Mouse (Mus musculus) left cerebral cortex, adult 9 months (tissue): ENCODE measurements around the gene H2afy.

ENCODE experiments used
- DNase-seq, 2 experiments: peaks; one replicate each; pipeline ENCODE4 v3.0.0; 2022; ENCODE audit warnings: low spot score in 2 of 2

Gene H2afy

DNA sequence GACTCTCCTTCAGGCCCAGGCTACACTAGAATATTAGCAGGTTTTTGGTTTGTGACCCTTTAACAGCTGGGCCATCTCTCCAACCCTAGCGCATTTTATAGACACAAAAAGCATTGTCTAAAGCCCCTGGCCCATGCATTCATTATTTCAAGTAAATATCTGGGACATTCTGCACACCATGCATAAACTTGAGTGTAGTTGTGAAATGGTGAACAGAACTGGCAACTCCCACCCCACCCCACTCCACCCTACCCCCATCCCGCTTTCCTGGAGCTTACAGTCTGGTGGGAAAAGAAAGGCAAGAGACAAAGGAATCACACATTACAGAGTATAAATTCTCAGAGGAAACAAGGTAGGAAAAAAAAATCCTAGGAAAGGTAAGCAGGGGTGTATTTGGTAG lies at the start of gene H2afy:
Gene H2afy, minus strand, starts transcription at position 162 of the 400 bp plus-strand sequence.
- no peak for DNase-seq

DNA sequence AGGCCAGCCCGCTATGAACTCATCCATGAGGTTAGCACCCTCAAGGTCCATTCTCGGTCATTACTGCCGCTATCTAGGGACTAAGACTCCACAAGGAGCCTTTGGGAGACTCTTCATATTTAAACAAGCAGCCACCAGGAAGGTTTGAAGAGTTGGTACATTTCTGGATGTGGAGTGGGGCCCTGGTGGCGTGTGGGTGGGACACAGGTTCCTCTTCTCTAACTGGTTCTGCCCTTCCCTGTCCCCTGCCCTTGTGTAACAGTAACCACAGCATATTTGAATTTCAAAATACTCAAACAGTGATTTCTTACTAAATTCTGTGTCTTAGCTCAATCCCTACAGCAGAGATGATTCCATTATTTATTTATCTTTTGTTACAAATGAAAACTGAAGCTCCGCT lies 47.5 kb upstream of the H2afy start:
- no peak for DNase-seq

DNA sequence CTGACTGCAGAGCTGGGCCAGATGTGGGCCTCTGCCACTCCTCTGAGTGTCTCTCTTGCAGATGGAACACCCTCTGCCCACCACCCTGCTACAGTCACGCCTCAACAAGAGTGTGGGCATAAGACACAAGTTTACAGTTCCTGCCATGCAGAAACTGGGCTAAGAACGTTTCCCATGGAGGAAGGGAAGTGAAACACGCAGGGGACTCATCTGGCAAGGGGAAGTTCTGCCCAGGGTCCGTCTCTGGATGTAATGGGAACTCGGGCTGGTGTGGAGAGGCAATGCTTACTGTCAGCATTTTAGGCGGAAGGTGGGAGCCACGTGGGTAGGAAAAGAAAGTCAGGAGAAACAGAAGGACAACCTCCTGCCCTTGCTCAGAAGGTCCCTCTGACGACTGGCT lies 45.3 kb upstream of the H2afy start:
- DNase-seq: peak in 1 of 2 experiments; percentile 46

DNA sequence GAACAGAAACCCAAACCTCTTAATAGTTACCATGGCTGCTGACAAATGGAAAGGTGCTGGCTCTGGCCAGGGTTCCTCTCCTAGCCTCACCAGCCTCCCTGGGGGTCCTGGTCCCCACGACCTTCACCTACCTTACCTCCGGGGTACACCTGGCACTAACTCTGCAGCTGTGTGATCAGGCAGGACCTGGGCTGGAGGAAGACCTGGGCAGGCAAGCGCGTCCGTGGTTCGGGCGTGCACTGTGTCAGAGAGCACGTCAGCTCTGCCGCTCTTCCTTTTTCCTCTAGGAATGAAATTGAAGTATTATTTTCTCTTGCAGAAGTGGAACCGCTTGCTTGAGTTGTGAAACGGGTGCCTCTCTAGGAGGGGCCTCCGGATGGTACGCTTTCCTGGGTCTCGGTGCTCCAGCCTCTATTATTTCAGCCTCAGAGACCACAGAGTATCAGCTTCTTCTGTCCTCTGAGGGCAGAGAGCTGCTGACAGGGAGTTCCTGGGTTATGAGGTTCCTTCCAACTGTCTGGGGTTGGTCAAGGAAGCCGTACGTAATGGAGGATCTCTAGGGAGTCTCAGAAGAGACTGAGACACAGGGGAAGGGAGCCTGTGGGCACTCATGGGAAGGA lies 42.4 kb upstream of the H2afy start, which contains the start of gene Tifab:
Gene Tifab, minus strand, starts transcription at position 470 of the 620 bp plus-strand sequence.
- no peak for DNase-seq

DNA sequence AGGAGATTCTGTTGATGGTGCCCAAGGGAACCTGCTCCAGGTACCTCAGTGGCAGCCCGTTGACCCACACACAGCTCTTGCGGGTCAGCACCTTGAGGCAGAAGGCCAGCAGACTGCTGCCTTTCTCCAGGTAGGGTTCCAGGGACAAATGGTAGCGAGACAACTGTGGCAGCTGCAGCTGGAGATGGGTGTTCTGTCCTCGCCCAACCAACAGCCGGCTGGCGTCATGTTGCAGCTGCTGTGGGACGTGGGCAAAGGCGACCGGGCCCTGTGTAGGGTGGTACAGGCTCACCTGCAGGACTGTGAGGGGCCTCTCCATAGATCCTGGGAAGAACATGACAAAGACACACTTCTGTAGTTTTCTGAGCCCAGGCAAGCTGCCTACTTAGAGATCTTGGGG lies 40.1 kb upstream of the H2afy start:
- DNase-seq: no peak

DNA sequence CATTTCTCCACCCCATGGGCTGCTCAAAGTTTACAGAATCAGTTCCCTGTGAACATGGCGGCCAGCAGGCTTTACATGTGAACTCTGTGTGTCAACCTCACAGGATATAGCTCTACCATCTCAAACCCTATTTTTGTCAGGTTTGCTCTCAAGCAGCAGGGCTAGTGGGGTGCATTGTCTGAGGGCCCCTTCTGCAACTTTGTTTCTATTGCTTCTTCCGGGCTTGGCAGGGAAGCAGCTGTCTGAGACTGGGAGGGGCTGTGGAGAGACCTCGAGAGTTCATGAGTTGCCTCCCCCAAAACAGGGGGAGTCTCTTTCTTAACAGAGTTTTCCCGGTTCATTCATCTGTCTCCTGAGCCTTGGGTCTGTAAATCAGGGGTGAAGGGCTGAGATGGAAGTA lies 39.7 kb upstream of the H2afy start:
- no peak for DNase-seq

DNA sequence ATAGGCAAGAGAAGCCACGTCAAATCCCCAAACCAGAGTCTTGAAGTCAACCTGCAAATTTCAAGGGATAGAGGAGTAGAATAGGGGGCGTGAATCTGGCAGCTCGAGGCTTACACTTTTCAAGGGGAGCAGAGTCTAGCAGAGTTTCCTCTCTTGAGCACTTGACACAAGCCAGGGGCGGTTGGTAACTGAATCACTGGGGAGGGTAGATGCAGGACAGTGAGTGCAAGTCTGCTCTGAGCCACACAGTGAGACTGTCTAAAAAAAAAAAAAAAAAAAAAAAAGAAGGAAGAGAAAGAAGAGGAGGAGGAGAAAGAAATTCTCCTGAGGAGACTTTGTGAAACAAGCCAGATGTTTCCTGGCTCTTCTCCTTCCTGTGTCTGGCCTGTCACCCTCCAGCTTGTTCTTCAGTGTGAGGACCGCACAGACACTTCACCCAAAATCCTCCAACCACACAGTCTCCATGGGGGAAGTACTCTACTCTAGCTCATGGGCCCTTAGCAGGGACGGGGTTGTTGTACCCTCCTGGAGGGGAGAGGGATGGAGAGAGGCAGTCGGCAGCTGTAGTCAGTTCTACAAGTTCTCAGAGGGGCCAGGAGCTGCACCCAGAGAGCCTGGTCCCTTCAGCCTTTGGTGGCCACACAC lies 36.9 kb upstream of the H2afy start:
- no peak for DNase-seq

DNA sequence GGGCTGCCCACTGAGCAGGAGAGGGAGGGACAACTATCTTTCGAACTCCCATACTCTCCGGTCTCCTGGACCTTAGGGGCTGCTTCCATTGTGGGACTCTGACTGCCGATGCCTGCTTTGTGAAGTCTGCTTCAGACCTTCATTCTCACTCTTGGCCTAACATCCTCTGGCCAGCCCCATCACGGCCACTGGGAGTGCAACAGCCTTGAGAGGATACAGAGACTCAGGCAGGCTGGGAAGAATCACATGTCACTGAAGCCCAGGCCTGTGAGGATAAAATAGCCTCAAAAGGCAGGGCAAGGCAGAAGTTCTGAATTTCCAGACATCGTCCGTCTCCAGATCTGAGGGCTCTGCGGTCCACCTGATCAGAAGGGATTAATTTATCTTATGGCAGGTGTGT lies 35.9 kb upstream of the H2afy start:
- DNase-seq: no peak

DNA sequence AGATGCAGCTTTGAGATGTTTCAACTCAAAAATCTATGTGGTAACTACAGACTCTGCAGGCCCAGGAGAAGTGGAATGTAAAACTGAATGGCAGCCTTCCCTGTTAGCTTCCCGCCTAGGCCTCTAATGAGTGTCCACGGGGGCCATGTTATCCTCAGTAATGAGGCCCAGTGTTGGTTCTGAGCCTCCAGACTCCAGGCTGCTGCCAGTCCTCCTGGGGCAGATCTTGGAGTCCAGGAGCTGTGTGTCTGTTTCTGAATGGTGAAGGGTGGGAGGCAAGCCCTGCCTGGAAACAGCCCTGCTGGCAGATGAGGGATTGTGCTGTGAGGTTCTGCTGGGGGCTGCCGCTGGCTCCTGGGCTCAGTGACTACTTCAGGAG lies 32.2 kb upstream of the H2afy start:
- DNase-seq: no peak

DNA sequence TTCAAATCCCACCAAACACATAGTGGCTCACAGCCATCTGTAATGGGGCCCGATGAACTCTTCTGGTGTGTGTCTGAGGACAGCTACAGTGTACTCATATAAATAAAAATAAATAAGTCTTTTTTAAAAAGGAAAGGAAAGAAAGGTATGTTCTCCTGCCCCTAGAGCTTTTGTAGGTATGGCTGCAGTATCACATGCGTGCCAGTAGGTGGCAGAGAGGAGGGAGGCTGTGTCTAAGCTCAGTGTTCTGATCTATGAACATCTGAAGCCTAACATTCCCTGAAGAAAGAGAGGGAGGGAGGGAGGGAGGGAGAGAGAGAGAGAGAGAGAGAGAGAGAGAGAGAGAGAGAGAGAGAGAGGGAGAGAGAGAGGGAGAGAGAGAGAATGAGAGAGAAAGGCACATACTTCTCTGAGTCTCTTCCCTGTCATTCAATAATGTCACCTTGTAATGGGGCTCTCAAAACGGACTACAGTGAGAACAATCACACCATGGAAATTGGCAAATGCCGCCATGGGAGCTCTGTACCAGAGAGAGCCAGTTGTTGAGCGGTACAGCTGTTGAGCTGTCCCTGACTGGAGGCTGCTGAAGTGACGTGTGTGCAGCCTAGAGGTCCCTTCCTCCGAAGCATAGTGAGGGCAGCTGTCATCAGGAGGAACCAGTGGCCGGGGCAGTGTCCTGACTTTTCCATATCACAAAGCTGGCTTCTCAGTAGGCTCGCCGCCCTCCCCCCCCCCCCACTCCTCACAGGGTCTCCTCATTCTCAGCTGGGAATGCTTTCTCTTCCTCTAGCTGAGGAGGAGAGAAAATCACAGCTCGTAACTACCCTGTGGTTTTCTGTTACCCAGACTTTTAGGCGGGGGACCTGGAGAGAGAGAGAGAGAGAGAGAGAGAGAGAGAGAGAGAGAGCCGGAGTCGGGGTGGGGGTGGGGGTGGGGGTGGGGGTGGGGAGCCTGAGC lies 31.6 kb upstream of the H2afy start:
- no peak for DNase-seq

DNA sequence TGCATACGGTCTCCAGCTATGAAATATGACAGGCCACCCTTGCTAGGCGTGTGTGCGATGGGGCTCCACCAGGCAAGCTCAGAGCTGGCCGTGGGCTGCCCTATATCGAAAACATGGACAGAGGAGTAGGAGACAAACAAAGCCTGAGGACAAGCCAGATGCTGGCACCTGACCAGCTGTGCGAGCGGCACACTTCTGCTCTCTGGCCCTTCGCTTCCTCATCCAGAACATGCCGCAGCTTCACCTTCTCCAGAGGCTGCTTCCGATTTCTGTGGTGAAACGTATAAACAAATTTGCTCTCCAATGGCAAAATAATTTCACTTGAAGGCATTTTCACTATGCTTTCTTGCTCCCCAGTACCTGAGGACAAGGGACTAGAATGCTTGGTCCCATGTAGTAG lies 29.4 kb upstream of the H2afy start:
- DNase-seq: no peak

DNA sequence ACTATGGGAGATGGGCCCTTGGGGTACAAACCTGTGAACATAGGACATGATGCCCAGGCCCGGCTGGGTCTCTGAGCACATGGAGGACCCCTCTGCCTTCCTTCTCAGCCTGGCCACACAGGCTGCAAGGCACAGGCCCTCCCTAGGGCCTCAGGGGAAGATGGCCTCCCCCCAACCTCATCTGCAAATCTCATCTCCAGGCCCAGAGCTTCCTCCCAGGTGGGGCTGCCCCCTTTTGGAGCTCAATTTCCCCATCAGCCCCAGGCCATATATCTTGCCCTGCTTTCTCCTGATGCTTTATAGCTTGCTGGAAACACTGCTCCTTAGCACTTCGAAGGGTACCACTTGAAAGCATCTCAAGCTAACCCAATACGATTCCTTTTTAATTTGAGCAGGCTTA lies 28.2 kb upstream of the H2afy start:
- DNase-seq: no peak

DNA sequence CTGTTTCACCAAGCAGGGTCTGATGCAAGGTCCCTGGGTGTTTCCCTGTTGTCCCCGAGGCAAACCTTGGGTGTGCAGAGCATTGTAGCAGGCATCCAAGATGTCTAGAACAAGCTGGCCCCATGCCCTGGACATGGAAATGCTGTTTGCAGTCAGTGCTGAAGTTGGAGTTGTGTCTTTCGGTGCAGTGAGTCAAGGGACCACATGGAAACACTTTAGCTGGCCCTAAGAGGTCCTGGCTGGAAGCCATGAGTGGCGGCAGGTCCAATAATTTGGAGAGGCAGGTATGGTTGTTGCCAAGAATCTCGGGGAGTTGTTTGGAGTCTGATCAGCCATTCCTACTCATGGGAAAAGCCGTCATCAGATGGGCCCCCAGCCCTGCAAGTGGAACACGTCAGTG lies 27.6 kb upstream of the H2afy start:
- no peak for DNase-seq

DNA sequence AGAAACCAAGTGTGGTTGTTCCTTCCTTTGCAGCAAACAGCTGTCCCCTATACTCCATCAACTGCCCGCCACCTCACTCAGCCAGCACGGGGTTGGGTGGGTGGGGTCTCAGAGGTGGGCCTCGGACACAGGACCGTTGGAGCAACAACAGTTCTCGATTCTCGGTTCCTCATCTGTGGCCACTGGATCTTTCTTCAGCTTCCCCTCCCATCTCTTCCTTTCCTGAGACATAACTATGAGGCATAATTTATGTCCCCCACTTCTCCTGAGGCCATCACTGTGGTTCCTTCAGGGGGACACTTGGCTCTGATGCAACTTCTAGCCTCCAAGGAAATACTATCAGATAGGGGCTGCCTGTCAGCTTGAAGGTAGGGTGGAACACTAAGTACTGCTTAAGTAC lies 26.7 kb upstream of the H2afy start:
- no peak for DNase-seq

DNA sequence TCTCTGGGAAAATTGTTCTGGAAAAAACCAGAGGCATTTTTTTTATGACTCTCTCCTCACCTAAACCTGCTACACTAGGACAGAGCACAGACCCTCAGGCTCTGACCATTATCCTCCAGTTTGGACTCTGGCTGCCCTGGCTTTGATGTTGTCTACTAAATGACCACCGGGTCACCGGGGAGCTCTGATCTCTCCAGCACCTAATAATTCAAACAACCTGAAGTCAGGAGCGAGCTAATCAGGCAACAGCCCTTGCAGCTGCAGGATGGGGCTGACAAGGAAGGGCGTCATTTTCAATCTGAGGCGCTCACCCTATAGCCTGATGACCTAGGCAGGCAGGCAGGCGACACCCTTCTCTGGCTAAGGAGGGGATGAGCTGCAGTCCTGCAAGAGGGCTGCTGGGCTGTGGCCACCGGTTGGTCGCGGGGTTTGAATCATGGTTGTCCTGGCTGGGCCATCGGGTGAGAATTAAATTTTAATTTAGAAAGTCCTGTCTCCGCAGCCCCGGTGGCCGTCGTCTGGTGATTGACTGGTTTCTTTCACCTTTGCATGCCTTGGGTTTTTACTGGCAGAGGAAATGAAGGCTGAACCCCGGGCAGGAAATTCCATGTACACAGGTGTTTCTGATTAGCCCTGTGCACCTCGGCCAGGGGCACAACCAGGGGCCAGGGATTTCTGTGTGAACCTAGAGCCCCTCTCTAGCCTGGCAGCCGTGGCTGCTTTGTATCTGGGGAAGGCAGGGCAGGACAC lies 23.6 kb upstream of the H2afy start:
- no peak for DNase-seq

DNA sequence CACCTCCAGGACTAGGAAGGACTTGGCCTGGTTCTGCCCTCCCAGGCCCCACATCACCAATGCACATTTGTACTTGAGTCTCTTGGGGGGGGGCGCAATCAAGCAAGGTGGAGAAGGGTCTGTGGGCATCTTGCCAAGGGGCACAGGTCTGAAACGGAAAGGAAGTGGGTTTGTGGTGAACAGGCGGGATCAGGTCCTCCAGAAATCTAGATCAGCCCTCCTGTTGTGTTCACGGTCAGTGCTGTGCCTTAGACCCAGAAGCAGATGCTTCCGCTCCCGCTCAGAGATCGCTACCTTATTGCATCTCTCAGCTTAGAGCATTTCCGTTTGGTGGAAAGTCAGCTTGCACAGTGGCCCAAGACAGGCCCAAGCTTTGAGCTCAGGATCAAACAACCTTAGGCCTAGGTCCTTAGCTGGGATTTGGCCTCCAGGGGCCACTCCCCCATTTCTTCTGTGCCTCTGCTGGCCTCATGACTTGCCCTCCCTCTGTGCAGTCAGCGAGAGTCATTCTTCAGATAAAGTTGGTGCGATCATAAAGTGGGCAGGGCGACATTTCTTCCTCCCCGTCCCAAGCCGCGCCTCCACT lies 22.9 kb upstream of the H2afy start:
- DNase-seq: no peak

DNA sequence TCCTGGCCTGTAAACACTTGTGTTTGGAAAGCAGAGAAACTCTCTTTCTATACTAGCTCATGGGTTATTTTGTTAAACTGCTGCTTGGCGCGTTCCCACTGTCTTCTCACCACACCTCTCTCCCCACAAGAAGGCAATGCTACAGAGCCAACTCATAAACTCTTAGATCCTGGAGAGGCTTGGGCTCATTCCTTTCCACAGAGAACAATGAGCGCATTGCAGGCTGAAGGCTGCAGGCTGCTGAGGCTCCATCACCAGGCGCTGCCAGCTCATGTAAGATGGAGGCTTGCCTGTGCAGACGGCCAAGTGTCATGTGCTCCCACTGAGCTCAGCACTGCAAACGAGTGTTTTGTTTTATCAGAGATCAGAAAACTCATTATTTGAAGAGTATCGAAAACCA lies 19.5 kb upstream of the H2afy start:
- no peak for DNase-seq

DNA sequence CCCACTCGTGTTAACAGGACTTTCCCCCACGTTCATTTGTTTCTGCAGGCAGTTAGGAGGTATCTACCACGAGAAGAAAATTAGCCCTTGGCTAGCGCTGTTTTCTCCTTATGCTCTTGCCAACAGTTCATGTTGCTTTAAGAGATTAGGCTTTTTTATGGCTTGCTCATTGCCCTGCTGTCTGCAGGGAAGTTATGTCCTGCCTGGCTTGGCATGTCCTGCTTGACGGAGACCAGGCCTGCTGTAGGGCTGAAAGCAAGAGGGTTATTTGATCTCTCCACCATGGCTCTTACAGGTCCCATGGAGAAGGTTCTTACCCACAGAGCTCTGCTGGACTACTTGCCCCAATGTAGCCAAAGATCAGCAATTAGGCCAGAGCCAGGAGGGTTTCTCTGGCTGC lies 18.9 kb upstream of the H2afy start:
- DNase-seq: no peak

DNA sequence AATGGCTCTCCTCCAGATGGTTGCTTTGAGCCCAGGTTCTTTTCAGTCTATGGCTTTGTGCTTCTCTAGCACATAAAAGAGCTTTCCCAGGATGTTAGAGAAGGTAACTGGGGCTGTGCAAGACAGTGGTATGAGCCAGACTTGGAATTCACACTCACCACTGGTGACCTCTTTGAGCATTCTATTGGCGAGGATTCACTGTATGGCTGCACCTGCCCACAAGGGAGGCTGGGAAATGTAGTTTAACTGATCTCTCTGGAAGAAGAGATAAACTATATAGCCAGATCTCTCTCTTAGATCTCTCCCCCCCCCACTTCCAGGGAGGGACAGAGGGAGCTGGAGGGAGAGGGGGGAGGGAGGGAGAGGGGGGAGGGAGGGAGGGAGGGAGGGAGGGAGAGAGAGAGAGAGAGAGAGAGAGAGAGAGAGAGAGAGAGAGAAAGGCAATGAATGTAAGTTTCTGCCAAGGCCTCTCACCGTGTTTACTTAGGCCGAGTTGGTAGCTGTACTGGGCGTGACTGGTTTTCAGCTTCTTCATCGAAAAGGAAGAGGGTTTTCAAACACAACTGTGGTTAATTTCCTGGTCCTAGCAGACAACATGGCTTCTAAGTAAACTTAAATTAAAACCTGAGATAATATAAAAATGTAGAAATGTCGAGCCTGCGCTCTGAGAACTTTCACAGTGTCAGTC lies 16.8 kb upstream of the H2afy start:
- no peak for DNase-seq

DNA sequence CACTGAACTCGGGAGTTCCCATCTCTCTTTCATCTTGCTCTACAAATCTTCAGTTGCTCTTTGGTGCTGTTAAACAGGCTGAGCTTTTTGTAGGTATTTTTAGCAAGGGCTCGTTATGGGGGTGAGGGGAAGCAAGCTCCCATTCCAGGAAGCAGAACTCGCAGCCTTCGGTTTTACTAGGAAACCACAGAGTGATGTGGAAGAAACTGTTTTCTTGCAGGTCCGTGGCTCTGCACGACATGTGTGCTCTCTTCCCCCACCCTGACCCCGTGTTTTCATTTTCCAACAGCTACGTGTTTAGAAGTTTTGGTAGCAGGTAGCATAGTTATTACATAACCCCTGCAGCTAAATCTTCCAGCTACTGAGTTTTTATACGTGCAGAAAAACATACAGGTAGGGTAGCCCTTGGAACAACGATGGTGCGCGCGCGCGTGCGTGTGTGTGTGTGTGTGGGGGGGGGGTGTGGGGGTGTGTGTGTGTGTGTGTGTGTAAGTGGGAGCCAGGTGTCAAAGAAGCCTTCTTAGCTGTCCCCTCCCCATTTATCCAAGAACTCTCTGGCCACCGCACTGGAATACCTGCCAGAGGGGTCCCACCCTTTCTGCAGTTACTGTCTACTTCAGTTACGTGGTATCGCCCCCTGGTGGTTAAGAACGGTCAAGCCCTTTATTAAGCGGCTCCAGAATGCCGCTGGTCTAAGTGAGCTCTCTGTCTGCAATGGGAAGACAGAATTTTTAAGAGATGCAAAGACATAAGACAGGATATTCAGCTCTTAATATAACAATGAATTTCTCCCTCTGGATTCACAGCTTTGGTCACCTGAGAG lies 15.5 kb upstream of the H2afy start:
- DNase-seq: peak in 1 of 2 experiments; percentile 56
